Mouse (Mus musculus): Measurements from ENCODE around the gene E2f4. TPM values are rescaled to one million over a fixed set of nuclear protein-coding genes. Genes with fewer than 3 reads are reported as not detected.
"Not testable (repeated sequence)": the region's sequence is repeated elsewhere in the genome, so short reads cannot be mapped to it uniquely, and the experiment has no call there.

Gene E2f4
- total RNA-seq, 2 experiments from 2014 or later = 120 to 289 TPM

DNA sequence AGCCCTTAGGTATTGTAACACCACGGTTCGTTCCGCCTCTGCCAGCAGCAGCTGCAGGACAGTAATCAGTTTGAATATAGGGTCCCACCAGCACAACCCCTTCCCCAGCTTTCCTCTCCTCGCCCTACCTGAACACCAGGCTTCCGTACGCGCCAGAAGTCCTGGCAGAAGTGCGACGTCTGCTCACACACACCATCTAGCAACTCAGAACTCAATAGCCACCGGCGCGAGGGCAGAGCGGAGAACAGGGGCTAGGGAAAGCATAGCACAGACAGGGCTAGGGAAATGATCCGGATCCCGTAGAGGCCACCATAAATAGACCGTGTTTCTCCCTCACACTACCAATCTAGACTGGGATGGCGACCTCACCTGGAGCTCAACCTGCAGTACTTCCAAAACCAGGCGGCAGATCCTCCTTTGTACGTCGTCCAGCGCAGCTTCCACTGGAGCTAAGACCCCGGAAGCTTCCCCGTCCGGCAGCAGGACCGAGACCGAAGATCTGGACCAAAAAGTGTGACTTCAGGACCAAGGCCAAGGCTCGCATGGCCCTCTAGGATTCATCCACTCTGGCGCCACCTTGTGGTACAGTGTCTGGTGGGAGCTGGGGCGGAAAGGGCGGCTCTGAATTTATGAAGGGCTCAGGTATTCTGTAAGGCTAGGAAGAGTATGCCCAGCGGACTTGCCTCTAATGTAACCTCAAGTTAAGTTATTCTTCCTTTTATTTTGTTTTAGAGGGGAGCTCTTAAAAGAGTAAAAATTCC lies 6.7 kb upstream of the E2f4 start:
- peak; percentile 76 for ATAC-seq (replicated peaks; ENCODE audit: low FRiP score, poor library complexity, severe bottlenecking)

GRCm38 (mm10) chr8:105291364-105291763 lies 6.1 kb upstream of the E2f4 start:
- not testable (repeated sequence) for ATAC-seq (replicated peaks; ENCODE audit: low FRiP score, poor library complexity, severe bottlenecking)

DNA sequence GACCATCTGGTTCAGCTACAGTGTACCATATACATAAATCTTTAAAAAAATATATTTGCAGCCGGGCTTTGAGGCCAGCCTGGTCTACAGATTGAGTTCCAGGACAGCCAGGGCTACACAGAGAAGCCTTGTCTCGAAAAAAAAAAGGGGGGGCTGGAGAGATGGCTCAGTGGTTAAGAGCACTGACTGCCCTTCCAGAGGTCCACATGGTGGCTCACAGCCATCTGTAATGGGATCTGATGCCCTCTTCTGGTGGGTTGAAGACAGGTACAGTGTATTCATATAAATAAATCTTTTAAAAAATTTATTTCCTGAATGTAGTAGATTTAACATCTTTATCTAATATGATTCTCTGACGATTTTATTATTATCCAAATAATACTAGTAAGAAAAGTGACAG lies 5.7 kb upstream of the E2f4 start:
- ATAC-seq (replicated peaks; ENCODE audit: low FRiP score, poor library complexity, severe bottlenecking) = not testable (repeated sequence)

GRCm38 (mm10) chr8:105292471-105292870 lies 5.0 kb upstream of the E2f4 start:
- ATAC-seq (replicated peaks; ENCODE audit: low FRiP score, poor library complexity, severe bottlenecking) = no peak

GRCm38 (mm10) chr8:105293405-105293804 lies 4.1 kb upstream of the E2f4 start:
- ATAC-seq (replicated peaks; ENCODE audit: low FRiP score, poor library complexity, severe bottlenecking) = no peak

DNA sequence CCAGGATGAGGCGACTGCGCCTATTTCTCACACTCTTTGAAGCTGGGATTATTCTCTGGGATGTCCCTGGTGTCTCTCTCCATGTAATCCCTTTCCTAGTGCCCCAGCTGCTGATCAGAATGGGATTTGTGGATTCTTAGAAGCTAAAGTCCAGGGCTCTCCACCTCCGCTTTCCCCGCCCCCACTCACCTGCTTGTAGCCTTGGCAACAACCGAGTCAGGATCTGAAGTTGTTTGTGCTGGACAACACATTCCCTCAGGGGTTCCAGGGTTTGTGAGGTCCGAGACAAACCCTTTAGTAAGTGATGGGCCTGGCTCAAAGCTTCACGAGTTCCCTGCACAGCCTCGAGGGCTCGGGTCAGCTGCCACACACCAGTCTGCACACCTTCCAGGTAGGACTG lies 2.7 kb upstream of the E2f4 start:
- no peak for ATAC-seq (replicated peaks; ENCODE audit: low FRiP score, poor library complexity, severe bottlenecking)

DNA sequence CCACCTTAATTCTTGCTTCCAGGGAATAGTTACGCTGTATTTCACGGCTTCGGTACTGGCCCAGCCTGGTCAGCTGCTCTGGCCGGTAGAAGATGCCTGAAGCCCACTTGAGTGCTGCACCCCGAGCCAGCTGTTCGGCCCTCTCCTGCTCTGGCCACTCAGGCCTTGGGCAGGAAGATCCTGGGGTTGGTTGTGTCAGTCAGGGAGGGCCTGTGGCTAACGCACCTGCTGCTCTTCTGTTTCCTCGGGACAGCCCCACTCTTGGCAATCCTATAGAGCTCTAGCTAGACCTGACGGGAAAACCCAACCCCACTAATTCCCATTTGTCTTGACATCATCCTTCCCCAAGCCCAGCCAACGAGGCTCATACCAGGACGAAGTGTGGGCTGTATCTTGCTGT lies 2.2 kb upstream of the E2f4 start:
- no peak for ATAC-seq (replicated peaks; ENCODE audit: low FRiP score, poor library complexity, severe bottlenecking)

DNA sequence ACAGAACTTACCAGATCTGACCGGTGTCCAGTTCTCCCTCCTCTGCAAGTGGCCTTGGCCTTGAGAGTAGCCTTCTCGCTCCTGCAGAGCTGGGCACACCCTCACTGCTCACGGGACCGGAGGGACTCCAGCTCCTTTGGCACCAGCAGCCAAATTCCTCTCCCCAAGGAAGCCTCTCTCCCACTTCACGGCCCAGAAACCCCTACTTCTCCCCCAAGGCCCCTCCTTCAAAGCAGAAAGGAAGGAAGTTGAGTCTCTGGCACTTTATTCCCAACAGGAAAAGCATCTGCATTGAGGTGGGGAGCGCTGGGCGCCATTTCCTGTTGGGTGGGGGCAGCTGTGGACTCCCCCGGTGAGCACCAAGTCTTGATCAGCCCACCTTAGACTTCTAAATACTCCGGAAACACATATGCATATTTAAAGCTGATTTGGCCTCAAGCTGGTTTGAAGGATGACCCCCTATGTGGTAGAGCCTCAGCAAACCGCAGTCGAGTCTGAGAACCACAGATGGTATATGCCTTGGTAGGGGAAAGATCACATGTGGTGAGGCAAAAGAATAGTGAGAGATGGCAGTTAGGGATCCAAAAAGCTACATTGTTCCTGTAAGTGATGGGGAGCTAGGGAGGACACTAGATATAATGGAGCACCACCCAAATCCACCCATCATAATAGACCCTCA lies 1.4 kb upstream of the E2f4 start, which contains the start of gene Exoc3l:
Gene Exoc3l, minus strand, starts transcription at position 207 of the 679 bp plus-strand sequence.
- ATAC-seq (replicated peaks; ENCODE audit: low FRiP score, poor library complexity, severe bottlenecking) = no peak

GRCm38 (mm10) chr8:105298351-105299252 lies 1.1 kb downstream of the E2f4 start:
- ATAC-seq (replicated peaks; ENCODE audit: low FRiP score, poor library complexity, severe bottlenecking) = peak; percentile 17; the same call in 1 of the 2 replicates

- ATAC-seq (replicated peaks; ENCODE audit: low FRiP score, poor library complexity, severe bottlenecking) = peak; percentile 80
Measured at GRCm38 (mm10) chr8:105299962-105300361, 2.5 kb downstream of the E2f4 start.

DNA sequence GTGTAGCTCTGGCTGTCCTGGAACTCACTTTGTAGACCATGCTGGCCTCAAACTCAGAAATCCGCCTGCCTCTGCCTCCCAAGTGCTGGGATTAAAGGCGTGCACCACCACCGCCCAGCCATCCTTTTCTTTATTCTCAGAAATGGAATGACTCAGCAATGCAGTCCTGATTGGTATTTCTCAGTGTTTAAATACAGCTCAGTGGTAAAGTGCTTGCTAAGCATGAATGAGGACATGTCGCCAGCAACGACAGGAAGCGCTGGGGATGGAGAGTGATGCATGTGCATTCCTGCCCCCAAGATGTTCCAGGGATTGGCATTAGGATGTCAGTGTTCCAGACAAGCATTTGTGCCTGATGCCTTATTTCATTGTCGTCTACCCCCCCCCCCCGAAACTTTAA lies 5.9 kb downstream of the E2f4 start:
- no peak for ATAC-seq (replicated peaks; ENCODE audit: low FRiP score, poor library complexity, severe bottlenecking)

DNA sequence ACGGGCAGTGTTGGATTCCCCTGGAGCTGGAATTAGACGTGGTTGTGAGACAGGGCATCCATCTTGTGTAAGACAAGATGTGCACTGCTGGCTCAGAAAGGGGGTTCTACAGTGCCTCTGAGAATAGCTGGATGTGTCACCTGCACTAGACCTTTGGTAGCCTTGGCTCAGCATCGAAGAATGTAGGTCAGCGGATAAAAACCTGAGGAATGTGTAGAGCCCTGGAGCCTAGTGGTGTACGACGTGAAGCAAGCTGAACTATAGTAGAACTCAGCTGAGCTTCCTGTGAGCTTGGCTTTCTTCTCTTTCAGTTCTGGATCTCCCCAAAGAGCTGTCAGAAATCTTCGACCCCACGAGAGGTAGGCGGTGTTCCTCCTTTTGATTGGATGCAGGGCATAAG lies 6.4 kb downstream of the E2f4 start:
- no peak for ATAC-seq (replicated peaks; ENCODE audit: low FRiP score, poor library complexity, severe bottlenecking)

GRCm38 (mm10) chr8:105304325-105305210 lies 7.1 kb downstream of the E2f4 start:
- ATAC-seq (replicated peaks; ENCODE audit: low FRiP score, poor library complexity, severe bottlenecking) = no peak

- peak; percentile 56 for ATAC-seq (replicated peaks; ENCODE audit: low FRiP score, poor library complexity, severe bottlenecking)
Measured at GRCm38 (mm10) chr8:105305211-105306145, 8.0 kb downstream of the E2f4 start, which contains the start of gene Elmo3. Gene Elmo3, plus strand, starts transcription at chr8:105305601.

- ATAC-seq (replicated peaks; ENCODE audit: low FRiP score, poor library complexity, severe bottlenecking) = no peak
Measured at GRCm38 (mm10) chr8:105306146-105306691, 8.8 kb downstream of the E2f4 start.

DNA sequence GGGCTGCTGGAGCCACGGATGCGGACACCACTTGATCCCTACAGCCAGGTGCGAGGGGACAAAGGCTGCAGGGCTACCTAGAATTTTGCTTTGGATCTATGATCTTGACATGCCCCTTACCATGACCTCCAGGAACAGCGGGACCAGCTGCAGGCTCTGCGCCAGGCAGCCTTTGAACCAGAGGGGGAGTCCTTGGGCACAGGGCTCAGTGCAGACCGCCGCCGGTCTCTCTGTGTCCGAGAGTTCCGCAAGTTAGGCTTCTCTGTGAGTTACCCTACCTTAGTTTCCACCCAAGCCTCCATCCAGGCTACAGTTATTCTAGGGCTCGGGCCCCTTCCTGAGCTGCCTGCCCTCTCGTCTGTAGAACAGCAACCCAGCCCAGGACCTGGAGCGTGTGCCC lies 10.2 kb downstream of the E2f4 start:
- ATAC-seq (replicated peaks; ENCODE audit: low FRiP score, poor library complexity, severe bottlenecking) = no peak

GRCm38 (mm10) chr8:105308428-105308827 lies 11.0 kb downstream of the E2f4 start:
- ATAC-seq (replicated peaks; ENCODE audit: low FRiP score, poor library complexity, severe bottlenecking) = no peak

Measured in erythroblast, adult 5-6 weeks (primary cell).